In genomic region chr1:73993901-73994426, GRCm38 (mm10) we compare ENCODE assay signal across 10 mouse cellular contexts.
A peak's percentile ranks its signal among the peaks of the same experiment; 100 is the strongest.
DNase-seq lines count a peak whose midpoint lies in the region; ATAC-seq lines count a peak whose summit lies in the region.
"Had no signal": no experiment of that assay in that cellular context is flagged by ENCODE, and none has a peak within 500 bp of the region (broad histone marks: within the 10 kb centered on the region; RNA-seq: fewer than 3 reads in every experiment).

No protein-coding gene starts in this region.

- WGBS in kidney, embryonic 16.5 days: 65% methylated on average over 7 of the region's 7 CpGs
- 74% methylated on average over 7 of the region's 7 CpGs for WGBS in embryonic facial prominence, embryonic 14.5 days
- WGBS in heart, embryonic 12.5 days: 58% methylated on average over 7 of the region's 7 CpGs
- WGBS in lung, embryonic 15.5 days: 38% methylated on average over 7 of the region's 7 CpGs

- H3K4me3 ChIP-seq in kidney, embryonic 16.5 days (ENCODE audit: low read length): no peak overlapping the region
- no peak overlapping the region for H3K4me3 ChIP-seq in embryonic facial prominence, embryonic 14.5 days (ENCODE audit: low read depth, low read length)
- H3K4me3 ChIP-seq in heart, embryonic 12.5 days: no peak overlapping the region
- no peak overlapping the region for H3K4me3 ChIP-seq in lung, embryonic 15.5 days
- H3K4me3 ChIP-seq: neural tube, embryonic 12.5 days had no signal

- H3K4me1 ChIP-seq in kidney, embryonic 16.5 days (ENCODE audit: insufficient read depth, low read length): peaks cover 13% of the 10 kb centered on the region
- peaks cover 10% of the 10 kb centered on the region for H3K4me1 ChIP-seq in embryonic facial prominence, embryonic 14.5 days (ENCODE audit: control insufficient read depth, insufficient read depth, low read length)
- H3K4me1 ChIP-seq in heart, embryonic 12.5 days (replicated peaks): peaks cover 56% of the 10 kb centered on the region
- H3K4me1 ChIP-seq in lung, embryonic 15.5 days: peaks cover 84% of the 10 kb centered on the region

- H3K27ac ChIP-seq in kidney, embryonic 16.5 days (ENCODE audit: low read length): no peak overlapping the region
- no peak overlapping the region for H3K27ac ChIP-seq in embryonic facial prominence, embryonic 14.5 days (replicated peaks; ENCODE audit: low read depth, low read length)
- peak overlapping the region; percentile 40 for H3K27ac ChIP-seq in heart, embryonic 12.5 days (ENCODE audit: poor library complexity, severe bottlenecking)
- H3K27ac ChIP-seq in lung, embryonic 15.5 days: peak overlapping the region; percentile 88
- H3K27ac ChIP-seq: neural tube, embryonic 12.5 days had no signal

- H3K36me3 ChIP-seq in kidney, embryonic 16.5 days (ENCODE audit: insufficient read depth, low read length): peaks cover 41% of the 10 kb centered on the region
- H3K36me3 ChIP-seq in embryonic facial prominence, embryonic 14.5 days (ENCODE audit: control insufficient read depth, insufficient read depth, low read length): peaks cover 64% of the 10 kb centered on the region
- peaks cover 82% of the 10 kb centered on the region for H3K36me3 ChIP-seq in heart, embryonic 12.5 days
- H3K36me3 ChIP-seq in lung, embryonic 15.5 days: peaks cover 43% of the 10 kb centered on the region

- no peak overlapping the region for H3K9ac ChIP-seq in kidney, embryonic 16.5 days (replicated peaks; ENCODE audit: low read length)
- H3K9ac ChIP-seq in embryonic facial prominence, embryonic 14.5 days (ENCODE audit: low read depth, low read length): no peak overlapping the region
- H3K9ac ChIP-seq in heart, embryonic 12.5 days: 0 out of 2 replicates have a peak overlapping the region, but pooled peaks have one; percentile 35
- no peak overlapping the region for H3K9ac ChIP-seq in lung, embryonic 15.5 days
- H3K9ac ChIP-seq: neural tube, embryonic 12.5 days had no signal

- no peak for ATAC-seq in kidney, embryonic 16.5 days (ENCODE audit: low FRiP score, low TSS enrichment)
- ATAC-seq in embryonic facial prominence, embryonic 14.5 days (ENCODE audit: low read depth): no peak
- ATAC-seq in heart, embryonic 12.5 days (ENCODE audit: insufficient number of reproducible peaks, low FRiP score): no peak
- ATAC-seq in lung, embryonic 15.5 days (ENCODE audit: borderline replicate concordance, extremely low read depth, low FRiP score, low TSS enrichment): peak; percentile 8; the same call in 1 of the 2 replicates

- H3K27me3 ChIP-seq in kidney, embryonic 16.5 days (ENCODE audit: insufficient read depth, low read length): no peaks in the 10 kb centered on the region
- no peaks in the 10 kb centered on the region for H3K27me3 ChIP-seq in embryonic facial prominence, embryonic 14.5 days (replicated peaks; ENCODE audit: control insufficient read depth, insufficient read depth, low read length)
- no peaks in the 10 kb centered on the region for H3K27me3 ChIP-seq in heart, embryonic 12.5 days (replicated peaks)
- no peaks in the 10 kb centered on the region for H3K27me3 ChIP-seq in lung, embryonic 15.5 days
- H3K27me3 ChIP-seq: neural tube, embryonic 12.5 days had no signal

- DNase-seq in kidney, adult 11 months: peak; percentile 53
- DNase-seq in embryonic facial prominence, embryonic 14.5 days (ENCODE audit: low spot score): peak; percentile 61
- no peak for DNase-seq in spleen, postnatal 36 days (ENCODE audit: low spot score in 2 of 2)
- no peak for DNase-seq in B cell, adult 2 months
- DNase-seq in cerebellum, postnatal 4 days (ENCODE audit: low spot score in 2 of 2): no peak
- DNase-seq: thymus, postnatal 25 days had no signal

- no peaks in the 10 kb centered on the region for H3K9me3 ChIP-seq in kidney, embryonic 16.5 days (ENCODE audit: low read length)
- no peaks in the 10 kb centered on the region for H3K9me3 ChIP-seq in embryonic facial prominence, embryonic 14.5 days (ENCODE audit: control insufficient read depth, low read length)
- no peaks in the 10 kb centered on the region for H3K9me3 ChIP-seq in heart, embryonic 12.5 days (replicated peaks)
- H3K9me3 ChIP-seq in lung, embryonic 15.5 days: no peaks in the 10 kb centered on the region
- H3K9me3 ChIP-seq: neural tube, embryonic 12.5 days had no signal

- no peak overlapping the region for H3K4me2 ChIP-seq in kidney, embryonic 16.5 days (replicated peaks; ENCODE audit: low read depth, low read length)
- no peak overlapping the region for H3K4me2 ChIP-seq in embryonic facial prominence, embryonic 14.5 days (ENCODE audit: low read depth, low read length)
- H3K4me2 ChIP-seq in heart, embryonic 12.5 days: no peak overlapping the region
- H3K4me2 ChIP-seq in lung, embryonic 15.5 days: peak overlapping the region; percentile 28
- H3K4me2 ChIP-seq: neural tube, embryonic 12.5 days had no signal

Comparison
In these comparisons a context has a peak if more than half of its experiments do, and no peak if none do; other contexts are left out.
1. DNase-seq: peak in kidney, adult 11 months (single experiment) and embryonic facial prominence, embryonic 14.5 days (single experiment); none in spleen, postnatal 36 days (0 of 2), B cell, adult 2 months (0 of 2) and cerebellum, postnatal 4 days (0 of 2).
2. H3K27ac ChIP-seq: peak in heart, embryonic 12.5 days (single experiment) and lung, embryonic 15.5 days (single experiment); none in kidney, embryonic 16.5 days (single experiment) and embryonic facial prominence, embryonic 14.5 days (single experiment).